Mouse (Mus musculus) heart, embryonic 16.5 days (tissue): ENCODE results near the gene Ak2. TPM values are rescaled to one million over a fixed set of nuclear protein-coding genes. Genes with fewer than 3 reads are reported as not detected.

Experiments used
- ATAC-seq: fragments of 200-750 bp; cut with Nextera tagmentation; replicated peaks from 2 replicates; pipeline ENCODE4 v1.8.0; 2017; ENCODE audit warnings: moderate number of reproducible peaks; ENCODE audit not compliant: insufficient read depth, low FRiP score; ENCODE audit errors: extremely low read depth
- H3K27ac ChIP-seq: fragments of 300-500 bp; sonication (generic); 2 replicates; pipeline ENCODE4 v1.5.1; 2014; ENCODE audit warnings: mild to moderate bottlenecking, low read length, control low read depth, moderate library complexity
- H3K27me3 ChIP-seq: fragments of 300-500 bp; sonication (generic); 2 replicates; pipeline ENCODE4 v1.6.1; 2014; ENCODE audit warnings: low read length, mixed read lengths; ENCODE audit not compliant: control insufficient read depth, insufficient read depth
- H3K36me3 ChIP-seq: fragments of 300-500 bp; sonication (generic); 2 replicates; pipeline ENCODE4 v1.6.1; 2014; ENCODE audit not compliant: control insufficient read depth, insufficient read depth
- H3K4me1 ChIP-seq: fragments of 300-500 bp; sonication (generic); 2 replicates; pipeline ENCODE4 v1.6.1; 2014; ENCODE audit warnings: low read length, mixed read lengths; ENCODE audit not compliant: control insufficient read depth, insufficient read depth
- H3K4me2 ChIP-seq: fragments of 300-500 bp; sonication (generic); 2 replicates; pipeline ENCODE4 v1.6.1; 2014; ENCODE audit warnings: low read depth, mild to moderate bottlenecking, control low read depth, low read length
- H3K4me3 ChIP-seq: fragments of 300-500 bp; sonication (generic); 2 replicates; pipeline ENCODE4 v1.5.1; 2014; ENCODE audit warnings: mild to moderate bottlenecking, control low read depth, low read length
- H3K9ac ChIP-seq: fragments of 300-500 bp; sonication (generic); 2 replicates; pipeline ENCODE4 v1.6.1; 2014; ENCODE audit warnings: low read length, control low read depth
- H3K9me3 ChIP-seq: fragments of 300-500 bp; sonication (generic); replicated peaks from 2 replicates; pipeline ENCODE4 v1.6.1; 2016; ENCODE audit warnings: low read length; ENCODE audit not compliant: control insufficient read depth
- WGBS: fragments of 180-500 bp; shearing (Covaris S2); extraction: QIAGEN DNeasy Blood & Tissue Kit; methylation state at CpG from one replicate; pipeline ENCODE4 v1.1.7; 2014; 5-methylcytosine and 5-hydroxymethylcytosine counted together
- polyA plus RNA-seq: library from polyadenylated mRNA; unstranded; fragments of >200 nt; fragmentation: Nextera tagmentation; extraction: Ambion mirVana; gene quantifications from 2 replicates; pipeline ENCODE4 v1.2.1, GENCODE M21; 2015

Ak2 gene
- polyA plus RNA-seq, 1 experiment from 2014 or later, result 166 TPM

GRCm38 (mm10) chr4:128957155-128957911, 34.4 kb upstream of the Ak2 start:
- H3K27me3 ChIP-seq, result no peaks in the 10 kb centered on the region; the same call in 1 of the 2 replicates
- no peak overlapping the region for H3K9ac ChIP-seq
- H3K4me2 ChIP-seq, result no peak overlapping the region
- peak overlapping the region; percentile 43; the same call in 1 of the 2 replicates for H3K27ac ChIP-seq
- WGBS, result 28% methylated on average over 11 of the region's 11 CpGs
- no peaks in the 10 kb centered on the region for H3K36me3 ChIP-seq
- peaks cover 11% of the 10 kb centered on the region for H3K4me1 ChIP-seq
- ATAC-seq, result peak; percentile 28; the same call in 1 of the 2 replicates
- no peaks in the 10 kb centered on the region for H3K9me3 ChIP-seq
- H3K4me3 ChIP-seq, result no peak overlapping the region

DNA sequence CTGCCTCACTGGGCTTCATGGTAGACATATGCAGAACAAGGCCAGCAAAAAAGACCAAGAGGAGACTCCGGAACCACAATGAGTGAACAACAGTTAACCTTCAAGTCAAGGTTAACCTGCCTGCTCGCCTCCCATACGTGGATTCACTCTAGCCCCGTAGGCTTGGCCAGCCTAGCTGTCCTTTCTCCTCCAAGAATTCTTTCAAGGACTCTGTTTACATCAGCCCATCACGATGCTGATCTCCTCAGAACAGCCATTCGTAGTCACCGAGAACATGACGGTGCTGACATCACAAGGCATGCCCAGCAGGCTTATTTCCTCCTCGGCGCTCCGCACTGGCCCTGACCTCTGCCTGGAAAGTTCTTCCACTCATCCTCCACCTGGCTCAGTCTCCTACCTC, 33.6 kb upstream of the Ak2 start:
- Histone ChIP-seq H3K4me3 (no peak overlapping the region), H3K27me3 (no peaks in the 10 kb centered on the region; the same call in 1 of the 2 replicates), H3K4me1 (peaks cover 19% of the 10 kb centered on the region), H3K36me3 (no peaks in the 10 kb centered on the region), H3K9ac (no peak overlapping the region), H3K4me2 (no peak overlapping the region), H3K27ac (peak overlapping the region; percentile 43; the same call in 1 of the 2 replicates), H3K9me3 (no peaks in the 10 kb centered on the region)
- ATAC-seq, result no peak
- WGBS, result 67% methylated on average over 11 of the region's 11 CpGs

DNA sequence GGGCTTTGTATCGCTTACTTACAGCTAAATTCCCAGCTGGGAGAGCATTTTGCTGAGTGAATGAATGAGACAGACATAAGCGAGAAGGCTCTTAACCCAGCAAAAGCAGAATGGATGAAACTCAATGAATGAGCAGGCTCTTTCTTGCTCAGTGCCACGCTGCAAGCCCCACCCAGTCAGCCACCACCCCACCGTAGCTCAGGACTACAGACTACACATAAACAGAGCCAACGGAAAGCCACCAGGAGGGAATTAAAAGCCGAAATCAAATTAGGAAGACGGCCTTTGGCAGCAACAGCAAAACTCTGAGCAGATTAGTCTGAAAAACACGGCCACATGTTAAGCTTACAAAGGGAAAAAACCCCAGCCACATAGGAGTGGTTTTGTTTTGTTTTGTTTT, 32.9 kb upstream of the Ak2 start:
- H3K9me3 ChIP-seq, result no peaks in the 10 kb centered on the region
- 78% methylated on average over 8 of the region's 8 CpGs for WGBS
- ATAC-seq, result no peak
- H3K27me3 ChIP-seq, result peaks cover 3% of the 10 kb centered on the region
- no peak overlapping the region for H3K9ac ChIP-seq
- no peak overlapping the region for H3K27ac ChIP-seq
- no peak overlapping the region for H3K4me2 ChIP-seq
- H3K36me3 ChIP-seq, result no peaks in the 10 kb centered on the region
- no peak overlapping the region for H3K4me3 ChIP-seq
- H3K4me1 ChIP-seq, result peaks cover 19% of the 10 kb centered on the region

- no peak overlapping the region for H3K9ac ChIP-seq
- no peak for ATAC-seq
- no peak overlapping the region for H3K4me2 ChIP-seq
- H3K4me1 ChIP-seq, result peaks cover 19% of the 10 kb centered on the region
- H3K27ac ChIP-seq, result no peak overlapping the region
- no peak overlapping the region for H3K4me3 ChIP-seq
- no peaks in the 10 kb centered on the region for H3K9me3 ChIP-seq
- WGBS, result 79% methylated on average over 17 of the region's 17 CpGs
- no peaks in the 10 kb centered on the region for H3K36me3 ChIP-seq
- peaks cover 10% of the 10 kb centered on the region for H3K27me3 ChIP-seq
Measured at GRCm38 (mm10) chr4:128959676-128960075, 32.1 kb upstream of the Ak2 start.

GRCm38 (mm10) chr4:128961301-128962028, 30.3 kb upstream of the Ak2 start:
- 13% methylated on average over 16 of the region's 16 CpGs for WGBS
- H3K4me2 ChIP-seq, result peak overlapping the region; percentile 90
- H3K4me3 ChIP-seq, result peak overlapping the region; percentile 81
- H3K4me1 ChIP-seq, result peaks cover 19% of the 10 kb centered on the region
- H3K27ac ChIP-seq, result no peak overlapping the region
- no peaks in the 10 kb centered on the region for H3K36me3 ChIP-seq
- no peaks in the 10 kb centered on the region for H3K9me3 ChIP-seq
- H3K27me3 ChIP-seq, result peaks cover 13% of the 10 kb centered on the region
- ATAC-seq, result no peak
- peak overlapping the region; percentile 80 for H3K9ac ChIP-seq

- WGBS, result 1% methylated on average over 72 of the region's 72 CpGs
- Histone ChIP-seq H3K4me2 (peak within 1 kb of the TSS; percentile 90), H3K4me3 (peak within 1 kb of the TSS; percentile 81), H3K4me1 (peaks cover 22% of the 10 kb centered on the region), H3K9me3 (no peaks in the 10 kb centered on the region), H3K36me3 (no peaks in the 10 kb centered on the region), H3K9ac (peak within 1 kb of the TSS; percentile 80), H3K27me3 (peaks cover 13% of the 10 kb centered on the region), H3K27ac (peak within 1 kb of the TSS; percentile 57; the same call in 1 of the 2 replicates)
- ATAC-seq, result peak; percentile 97
Measured at GRCm38 (mm10) chr4:128962029-128962925, 29.5 kb upstream of the Ak2 start, which contains the start of gene Azin2. Gene Azin2, minus strand, starts transcription at chr4:128962442.

DNA sequence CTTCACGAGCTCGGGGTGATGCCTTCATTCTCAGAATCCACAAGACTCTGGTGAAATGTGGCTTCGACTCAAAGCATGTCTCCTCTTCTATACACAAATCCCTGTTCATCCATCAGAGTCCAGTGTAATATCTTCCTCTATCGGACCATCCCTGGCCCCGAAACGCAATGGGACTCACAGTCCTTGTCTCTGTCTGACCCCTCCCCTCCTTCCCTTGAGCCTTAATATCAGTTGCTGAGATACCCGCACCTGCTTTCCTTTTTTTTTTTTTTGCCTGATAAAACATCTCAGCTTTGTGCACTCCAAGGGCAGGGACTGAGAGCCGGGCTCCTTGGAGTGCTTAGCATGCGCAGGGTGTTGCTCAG, 28.9 kb upstream of the Ak2 start:
- Histone ChIP-seq H3K9me3 (no peaks in the 10 kb centered on the region), H3K4me1 (peaks cover 21% of the 10 kb centered on the region), H3K27ac (no peak overlapping the region), H3K4me2 (peak overlapping the region; percentile 90), H3K36me3 (no peaks in the 10 kb centered on the region), H3K9ac (peak overlapping the region; percentile 73; the same call in 1 of the 2 replicates), H3K27me3 (peaks cover 13% of the 10 kb centered on the region), H3K4me3 (peak overlapping the region; percentile 81)
- 10% methylated on average over 9 of the region's 9 CpGs for whole genome bisulfite sequencing
- no peak for ATAC-seq

- ATAC-seq, result no peak
- WGBS, result 21% methylated on average over 7 of the region's 7 CpGs
- H3K36me3 ChIP-seq, result no peaks in the 10 kb centered on the region
- no peak overlapping the region for H3K27ac ChIP-seq
- H3K4me3 ChIP-seq, result no peak overlapping the region
- no peak overlapping the region for H3K9ac ChIP-seq
- H3K4me2 ChIP-seq, result no peak overlapping the region
- H3K27me3 ChIP-seq, result peaks cover 13% of the 10 kb centered on the region
- H3K9me3 ChIP-seq, result no peaks in the 10 kb centered on the region
- H3K4me1 ChIP-seq, result peaks cover 14% of the 10 kb centered on the region
Measured at GRCm38 (mm10) chr4:128966751-128967150, 25.0 kb upstream of the Ak2 start.
